Mouse (Mus musculus) lung, embryonic 14.5 days (tissue): ENCODE measurements around the gene Lmx1b. TPM values are rescaled to one million over a fixed set of nuclear protein-coding genes. Genes with fewer than 3 reads are reported as not detected.

Experiments
- ATAC-seq: fragments of 200-750 bp; cut with Nextera tagmentation; 2 replicates; pipeline ENCODE4 v1.8.0; 2017; ENCODE audit warnings: mild to moderate bottlenecking, moderate TSS enrichment, moderate library complexity; ENCODE audit not compliant: insufficient read depth
- DNase-seq: peaks from one replicate; pipeline ENCODE4 v3.0.0-alpha.2; 2015
- H3K27ac ChIP-seq: fragments of 300-500 bp; sonication (generic); 2 replicates; pipeline ENCODE4 v1.5.1; 2014; ENCODE audit warnings: low read depth, mild to moderate bottlenecking, moderate library complexity
- H3K27me3 ChIP-seq: fragments of 300-500 bp; sonication (generic); 2 replicates; pipeline ENCODE4 v1.6.1; 2014; ENCODE audit warnings: low read length, control low read depth; ENCODE audit not compliant: insufficient read depth
- H3K36me3 ChIP-seq: fragments of 300-500 bp; sonication (generic); 2 replicates; pipeline ENCODE4 v1.6.1; 2014; ENCODE audit warnings: control low read depth; ENCODE audit not compliant: insufficient read depth
- H3K4me1 ChIP-seq: fragments of 300-500 bp; sonication (generic); 2 replicates; pipeline ENCODE4 v1.6.1; 2014; ENCODE audit warnings: antibody characterized with exemption, control low read depth; ENCODE audit not compliant: insufficient read depth
- H3K4me2 ChIP-seq: fragments of 300-500 bp; sonication (generic); 2 replicates; pipeline ENCODE4 v1.6.1; 2014; ENCODE audit warnings: mild to moderate bottlenecking
- H3K4me3 ChIP-seq: fragments of 300-500 bp; sonication (generic); 2 replicates; pipeline ENCODE4 v1.5.1; 2014; ENCODE audit warnings: low read depth, low read length
- H3K9ac ChIP-seq: fragments of 300-500 bp; sonication (generic); 2 replicates; pipeline ENCODE4 v1.6.1; 2014
- H3K9me3 ChIP-seq: fragments of 300-500 bp; sonication (generic); 2 replicates; pipeline ENCODE4 v1.6.1; 2016; ENCODE audit warnings: low read depth, low read length, control low read depth
- CTCF ChIP-seq: IDR thresholded peaks from 2 replicates; pipeline ENCODE4 v1.5.1; 2016; ENCODE audit warnings: antibody characterized with exemption, low read depth
- WGBS: fragments of 180-500 bp; shearing (Covaris S2); extraction: QIAGEN DNeasy Blood & Tissue Kit; methylation state at CpG from one replicate; pipeline ENCODE4 v1.1.7; 2014; 5-methylcytosine and 5-hydroxymethylcytosine counted together
- polyA plus RNA-seq: library from polyadenylated mRNA; unstranded; fragments of >200 nt; fragmentation: Nextera tagmentation; extraction: Ambion mirVana; gene quantifications from 2 replicates; pipeline ENCODE4 v1.2.1, GENCODE M21; 2014

The Lmx1b gene
- polyA plus RNA-seq, 1 experiment from 2014 or later: 0.09 TPM

GRCm38 (mm10) chr2:33525274-33526055, 114.8 kb downstream of the Lmx1b start:
- H3K4me3 ChIP-seq: no peak overlapping the region
- WGBS: 63% methylated on average over 5 of the region's 5 CpGs

GRCm38 (mm10) chr2:33515856-33516255, 124.5 kb downstream of the Lmx1b start:
- Histone ChIP-seq H3K27ac (no peak overlapping the region), H3K9me3 (no peaks in the 10 kb centered on the region), H3K4me3 (no peak overlapping the region), H3K4me2 (no peak overlapping the region), H3K27me3 (no peaks in the 10 kb centered on the region), H3K36me3 (no peaks in the 10 kb centered on the region), H3K4me1 (no peaks in the 10 kb centered on the region), H3K9ac (no peak overlapping the region)
- ATAC-seq: no peak
- no peak for TF ChIP-seq CTCF
- WGBS: 70% methylated on average over 19 of the region's 19 CpGs
- no peak for DNase-seq

More at GRCm38 (mm10) chr2:33525274-33526055, 114.8 kb downstream of the Lmx1b start:
- no peak for TF ChIP-seq CTCF
- Histone ChIP-seq H3K4me1 (no peaks in the 10 kb centered on the region), H3K9me3 (peaks cover 12% of the 10 kb centered on the region; the same call in 1 of the 2 replicates), H3K4me2 (no peak overlapping the region), H3K27ac (no peak overlapping the region), H3K36me3 (no peaks in the 10 kb centered on the region), H3K9ac (no peak overlapping the region), H3K27me3 (no peaks in the 10 kb centered on the region)
- no peak for DNase-seq
- ATAC-seq: no peak

GRCm38 (mm10) chr2:33515431-33515830, 124.9 kb downstream of the Lmx1b start:
- Histone ChIP-seq H3K4me1 (no peaks in the 10 kb centered on the region), H3K9me3 (no peaks in the 10 kb centered on the region), H3K9ac (no peak overlapping the region), H3K27ac (no peak overlapping the region), H3K4me2 (no peak overlapping the region), H3K36me3 (no peaks in the 10 kb centered on the region), H3K27me3 (no peaks in the 10 kb centered on the region), H3K4me3 (no peak overlapping the region)
- no peak for TF ChIP-seq CTCF
- 73% methylated on average over 8 of the region's 8 CpGs for WGBS
- DNase-seq (no peak), ATAC-seq (no peak)

Other genes with a start within 250 kb of the Lmx1b start
- gene Zbtb34, start 209.2 kb downstream of the Lmx1b start, polyA plus RNA-seq: 9.6 and 10.8 TPM in 2 replicates
- gene Zbtb43, start 172.0 kb downstream of the Lmx1b start, polyA plus RNA-seq: 16.4 and 17.2 TPM in 2 replicates
- gene Mvb12b, start 247.4 kb upstream of the Lmx1b start, polyA plus RNA-seq: 20.7 and 24.8 TPM in 2 replicates